Mouse (Mus musculus) embryonic facial prominence, embryonic 14.5 days (tissue): ENCODE measurements at regions not wholly inside any gene's neighbourhood (a gene's known extent, or its start where the extent isn't known, plus 50 kb on each side); places are given as distances from the start of the nearest gene placed in this dataset.

Experiments
- ATAC-seq: fragments of 200-750 bp; cut with Nextera tagmentation; 2 replicates; pipeline ENCODE4 v1.8.0; 2017; ENCODE audit warnings: low read depth, moderate number of reproducible peaks, moderate TSS enrichment
- DNase-seq: peaks from one replicate; pipeline ENCODE4 v3.0.0-alpha.2; 2015; ENCODE audit warnings: low spot score
- H3K27ac ChIP-seq: fragments of 300-500 bp; sonication (generic); replicated peaks from 2 replicates; pipeline ENCODE4 v1.5.1; 2014; ENCODE audit warnings: low read depth, mild to moderate bottlenecking, low read length, moderate library complexity
- H3K27me3 ChIP-seq: fragments of 300-500 bp; sonication (generic); replicated peaks from 2 replicates; pipeline ENCODE4 v1.6.1; 2014; ENCODE audit warnings: low read length; ENCODE audit not compliant: control insufficient read depth, insufficient read depth
- H3K36me3 ChIP-seq: fragments of 300-500 bp; sonication (generic); 2 replicates; pipeline ENCODE4 v1.6.1; 2014; ENCODE audit warnings: low read length, mixed read lengths; ENCODE audit not compliant: control insufficient read depth, insufficient read depth
- H3K4me1 ChIP-seq: fragments of 300-500 bp; sonication (generic); 2 replicates; pipeline ENCODE4 v1.6.1; 2014; ENCODE audit warnings: antibody characterized with exemption, low read length; ENCODE audit not compliant: control insufficient read depth, insufficient read depth
- H3K4me2 ChIP-seq: fragments of 300-500 bp; sonication (generic); 2 replicates; pipeline ENCODE4 v1.6.1; 2014; ENCODE audit warnings: low read depth, mild to moderate bottlenecking, low read length, moderate library complexity, mixed read lengths
- H3K4me3 ChIP-seq: fragments of 300-500 bp; sonication (generic); 2 replicates; pipeline ENCODE4 v1.5.1; 2014; ENCODE audit warnings: low read depth, mild to moderate bottlenecking, low read length
- H3K9ac ChIP-seq: fragments of 300-500 bp; sonication (generic); 2 replicates; pipeline ENCODE4 v1.6.1; 2014; ENCODE audit warnings: low read depth, mild to moderate bottlenecking, low read length, moderate library complexity, mixed read lengths
- H3K9me3 ChIP-seq: fragments of 300-500 bp; sonication (generic); 2 replicates; pipeline ENCODE4 v1.6.1; 2016; ENCODE audit warnings: low read length; ENCODE audit not compliant: control insufficient read depth
- WGBS: fragments of 180-500 bp; shearing (Covaris S2); extraction: QIAGEN DNeasy Blood & Tissue Kit; methylation state at CpG from one replicate; pipeline ENCODE4 v1.1.7; 2014; 5-methylcytosine and 5-hydroxymethylcytosine counted together

DNA sequence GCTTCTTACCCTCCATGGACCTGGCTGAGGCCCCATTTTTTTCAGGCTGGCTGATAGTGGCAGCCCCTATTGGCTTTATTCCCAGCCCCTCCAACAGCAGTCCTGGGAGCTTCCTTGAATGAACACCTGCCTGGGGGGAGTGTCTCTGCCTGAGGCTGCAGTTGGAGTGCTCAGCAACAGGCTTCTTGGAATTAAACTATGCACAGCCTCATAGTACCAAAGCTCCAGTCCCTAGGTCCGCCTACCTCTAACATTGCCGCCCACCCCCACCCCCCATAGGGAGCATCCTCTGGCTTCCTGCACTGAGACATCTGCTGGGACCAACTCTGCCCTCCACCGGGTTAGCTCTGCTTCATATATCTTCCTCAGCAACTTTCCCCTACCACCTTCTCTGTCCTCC is 133.3 kb upstream of the Rybp start:
- Histone ChIP-seq H3K27me3 (no peaks in the 10 kb centered on the region), H3K9me3 (no peaks in the 10 kb centered on the region), H3K4me1 (peaks cover 16% of the 10 kb centered on the region), H3K36me3 (no peaks in the 10 kb centered on the region), H3K4me2 (no peak overlapping the region), H3K27ac (no peak overlapping the region), H3K9ac (no peak overlapping the region), H3K4me3 (no peak overlapping the region)
- ATAC-seq, result no peak
- no peak for DNase-seq
- 30% methylated on average over 3 of the region's 3 CpGs for WGBS

DNA sequence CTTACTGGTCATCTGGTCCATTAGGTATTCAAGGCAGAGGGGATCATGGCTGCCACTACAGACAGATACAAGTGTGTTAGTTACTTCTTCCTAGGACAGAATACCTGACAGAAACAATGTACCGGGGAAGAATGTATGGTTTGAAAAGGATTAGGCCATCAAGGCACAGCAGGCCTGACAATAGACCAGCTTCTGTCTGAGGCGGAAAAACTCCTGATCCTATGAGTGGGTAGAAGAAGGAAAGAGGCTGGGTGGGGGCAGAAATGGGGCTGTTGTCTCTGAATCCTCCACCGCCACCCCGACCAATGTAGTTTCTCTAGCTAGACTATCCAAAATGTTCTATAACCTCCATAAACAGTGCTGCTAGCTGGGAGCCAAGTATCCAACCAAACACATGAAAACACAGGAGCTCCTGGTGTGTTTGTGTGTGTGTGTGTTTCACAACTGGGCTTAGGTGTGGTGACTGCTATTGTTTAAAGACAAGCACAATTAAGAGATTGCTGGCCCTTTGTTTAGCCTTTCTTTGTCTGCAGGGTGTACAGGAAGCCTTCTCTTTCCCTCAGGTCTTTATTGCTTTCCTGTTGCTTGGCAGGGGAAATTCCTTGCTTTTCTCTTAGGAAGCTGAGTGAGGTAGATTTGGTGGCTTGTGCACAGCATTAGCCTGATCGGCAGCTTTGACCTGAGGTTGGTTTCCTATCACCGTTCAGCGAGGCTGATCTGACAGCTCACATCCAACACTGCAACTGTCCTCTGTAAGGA is 132.7 kb upstream of the Rybp start:
- Histone ChIP-seq H3K36me3 (no peaks in the 10 kb centered on the region), H3K4me2 (no peak overlapping the region), H3K27ac (no peak overlapping the region), H3K9me3 (no peaks in the 10 kb centered on the region), H3K4me3 (no peak overlapping the region), H3K27me3 (no peaks in the 10 kb centered on the region), H3K9ac (no peak overlapping the region), H3K4me1 (peaks cover 16% of the 10 kb centered on the region)
- DNase-seq (no peak), ATAC-seq (no peak)
- 61% methylated on average over 7 of the region's 7 CpGs for WGBS

- no peaks in the 10 kb centered on the region for H3K9me3 ChIP-seq
- H3K4me1 ChIP-seq, result peaks cover 6% of the 10 kb centered on the region; the same call in 1 of the 2 replicates
- H3K27me3 ChIP-seq, result no peaks in the 10 kb centered on the region
- no peaks in the 10 kb centered on the region for H3K36me3 ChIP-seq
- no peak for ATAC-seq
- DNase-seq, result no peak
- H3K9ac ChIP-seq, result no peak overlapping the region
- no peak overlapping the region for H3K4me3 ChIP-seq
- no peak overlapping the region for H3K4me2 ChIP-seq
- no peak overlapping the region for H3K27ac ChIP-seq
- WGBS, result 66% methylated on average over 8 of the region's 8 CpGs
Observed at GRCm38 (mm10) chr6:100416046-100416445, 128.8 kb upstream of the Rybp start.

- H3K9ac ChIP-seq, result no peak overlapping the region
- ATAC-seq, result no peak
- 56% methylated on average over 7 of the region's 7 CpGs for WGBS
- no peak overlapping the region for H3K4me2 ChIP-seq
- H3K36me3 ChIP-seq, result no peaks in the 10 kb centered on the region
- no peak overlapping the region for H3K4me3 ChIP-seq
- H3K4me1 ChIP-seq, result peaks cover 2% of the 10 kb centered on the region; the same call in 1 of the 2 replicates
- no peaks in the 10 kb centered on the region for H3K27me3 ChIP-seq
- no peak overlapping the region for H3K27ac ChIP-seq
- DNase-seq, result no peak
- H3K9me3 ChIP-seq, result 0 out of 2 replicates have a peak, but pooled peaks cover under 1% of the 10 kb centered on the region
Observed at GRCm38 (mm10) chr6:100415514-100415913, 128.2 kb upstream of the Rybp start.

DNA sequence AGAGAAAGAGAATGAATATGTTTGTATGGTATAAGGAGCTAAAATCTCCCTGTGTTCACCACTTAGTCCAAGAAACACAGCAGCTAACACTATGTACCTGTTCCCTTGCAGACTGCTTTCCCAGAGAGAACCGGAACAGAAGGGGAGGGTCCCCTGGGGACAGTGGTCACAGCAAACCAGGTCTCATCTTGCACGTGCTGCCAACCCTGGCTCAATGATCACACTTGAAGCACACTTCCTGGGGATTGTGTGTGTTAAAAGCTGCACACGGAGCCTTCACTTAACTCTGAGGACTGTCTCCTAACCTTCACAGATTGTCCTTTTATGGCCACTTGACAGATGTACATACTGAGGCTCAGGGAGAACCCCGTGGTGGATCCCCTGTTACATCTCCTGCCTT is 127.6 kb upstream of the Rybp start:
- 0 out of 2 replicates have a peak, but pooled peaks cover 5% of the 10 kb centered on the region for H3K9me3 ChIP-seq
- H3K9ac ChIP-seq, result no peak overlapping the region
- no peaks in the 10 kb centered on the region for H3K4me1 ChIP-seq
- DNase-seq, result no peak
- no peak overlapping the region for H3K4me3 ChIP-seq
- no peak overlapping the region for H3K4me2 ChIP-seq
- no peaks in the 10 kb centered on the region for H3K36me3 ChIP-seq
- no peak overlapping the region for H3K27ac ChIP-seq
- WGBS, result 47% methylated on average over 4 of the region's 4 CpGs
- ATAC-seq, result no peak
- no peaks in the 10 kb centered on the region for H3K27me3 ChIP-seq

GRCm38 (mm10) chr6:100412486-100412885 is 125.2 kb upstream of the Rybp start:
- no peaks in the 10 kb centered on the region; the same call in 1 of the 2 replicates for H3K27me3 ChIP-seq
- 31% methylated on average over 5 of the region's 5 CpGs for WGBS

GRCm38 (mm10) chr6:100411968-100412367 is 124.7 kb upstream of the Rybp start:
- H3K4me2 ChIP-seq, result no peak overlapping the region
- H3K36me3 ChIP-seq, result no peaks in the 10 kb centered on the region
- DNase-seq, result no peak
- H3K9me3 ChIP-seq, result 0 out of 2 replicates have a peak, but pooled peaks cover 5% of the 10 kb centered on the region
- H3K9ac ChIP-seq, result no peak overlapping the region
- H3K27me3 ChIP-seq, result no peaks in the 10 kb centered on the region; the same call in 1 of the 2 replicates
- no peak overlapping the region for H3K27ac ChIP-seq
- no peak for ATAC-seq
- no peak overlapping the region for H3K4me3 ChIP-seq
- WGBS, result 68% methylated on average over 4 of the region's 4 CpGs
- H3K4me1 ChIP-seq, result no peaks in the 10 kb centered on the region

More at GRCm38 (mm10) chr6:100412486-100412885, 125.2 kb upstream of the Rybp start:
- no peak overlapping the region for H3K9ac ChIP-seq
- H3K27ac ChIP-seq, result no peak overlapping the region
- H3K9me3 ChIP-seq, result 0 out of 2 replicates have a peak, but pooled peaks cover 5% of the 10 kb centered on the region
- no peak overlapping the region for H3K4me3 ChIP-seq
- ATAC-seq (peak; percentile 41; the same call in 1 of the 2 replicates), DNase-seq (no peak)
- H3K4me1 ChIP-seq, result no peaks in the 10 kb centered on the region
- H3K36me3 ChIP-seq, result no peaks in the 10 kb centered on the region
- no peak overlapping the region for H3K4me2 ChIP-seq

DNA sequence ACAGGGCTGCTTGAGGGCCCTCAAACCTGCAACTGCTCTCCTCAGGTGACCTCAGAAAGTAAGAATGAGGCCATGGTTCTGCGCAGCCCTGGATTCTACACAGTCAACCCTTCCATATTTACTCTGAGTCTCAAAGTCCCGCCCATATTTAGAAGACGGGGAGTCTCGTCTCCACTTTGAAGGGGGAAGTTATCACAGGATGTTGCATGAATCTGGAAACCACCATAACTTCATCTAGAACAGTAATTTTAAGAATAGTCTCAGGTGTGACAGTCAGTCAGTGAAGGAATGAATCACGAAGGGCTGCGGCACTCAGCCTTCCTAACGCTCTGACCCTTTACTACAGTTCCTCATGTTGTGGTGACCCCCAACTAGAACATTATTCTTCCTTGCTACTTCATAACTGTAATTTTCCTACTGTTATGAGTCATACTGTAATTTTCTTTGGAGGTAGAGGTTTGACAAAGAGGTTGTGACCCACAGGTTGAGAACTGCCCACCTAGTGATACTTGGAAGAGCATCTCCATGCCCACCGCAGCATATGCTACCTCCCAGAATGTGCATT is 122.9 kb upstream of the Rybp start:
- 94% methylated on average over 8 of the region's 8 CpGs for WGBS
- H3K9ac ChIP-seq, result no peak overlapping the region
- ATAC-seq, result no peak

More for the DNA sequence above, 122.9 kb upstream of the Rybp start:
- no peak overlapping the region for H3K27ac ChIP-seq
- no peaks in the 10 kb centered on the region for H3K36me3 ChIP-seq
- H3K9me3 ChIP-seq, result 0 out of 2 replicates have a peak, but pooled peaks cover 5% of the 10 kb centered on the region
- no peak for DNase-seq
- no peaks in the 10 kb centered on the region for H3K4me1 ChIP-seq
- H3K4me3 ChIP-seq, result no peak overlapping the region
- no peaks in the 10 kb centered on the region; the same call in 1 of the 2 replicates for H3K27me3 ChIP-seq
- no peak overlapping the region for H3K4me2 ChIP-seq
